Mouse (Mus musculus): Measurements from ENCODE around the gene Ambp. TPM values are rescaled to one million over a fixed set of nuclear protein-coding genes. Genes with fewer than 3 reads are reported as not detected.

Ambp gene
- 4.5 TPM in 1 of 2 replicates, not detected in the other for polyA plus RNA-seq (2012; rRNA removed; ENCODE audit: low replicate concordance)

DNA sequence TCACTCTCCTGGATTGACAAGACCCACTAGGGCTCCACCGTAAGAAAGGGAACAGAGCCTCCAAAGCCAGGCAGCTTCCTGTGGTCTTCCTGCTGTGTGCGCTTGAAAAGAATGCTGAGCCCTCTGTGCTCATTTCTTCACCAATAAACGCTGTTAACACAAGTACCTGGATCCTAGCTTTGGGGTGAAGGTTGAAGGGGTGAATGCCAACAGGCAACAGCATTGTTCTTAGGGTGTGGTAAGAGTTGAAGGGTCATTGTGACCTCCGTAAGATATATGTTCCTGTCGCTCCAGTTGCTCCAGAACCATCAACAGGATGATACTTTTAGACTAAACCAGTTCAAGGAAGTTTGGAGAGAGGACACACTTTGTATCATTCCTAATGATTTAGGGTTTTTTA, at the start of gene Ambp:
Gene Ambp (minus strand): TSS at position 101 of the 400 bp plus-strand sequence.

DNA sequence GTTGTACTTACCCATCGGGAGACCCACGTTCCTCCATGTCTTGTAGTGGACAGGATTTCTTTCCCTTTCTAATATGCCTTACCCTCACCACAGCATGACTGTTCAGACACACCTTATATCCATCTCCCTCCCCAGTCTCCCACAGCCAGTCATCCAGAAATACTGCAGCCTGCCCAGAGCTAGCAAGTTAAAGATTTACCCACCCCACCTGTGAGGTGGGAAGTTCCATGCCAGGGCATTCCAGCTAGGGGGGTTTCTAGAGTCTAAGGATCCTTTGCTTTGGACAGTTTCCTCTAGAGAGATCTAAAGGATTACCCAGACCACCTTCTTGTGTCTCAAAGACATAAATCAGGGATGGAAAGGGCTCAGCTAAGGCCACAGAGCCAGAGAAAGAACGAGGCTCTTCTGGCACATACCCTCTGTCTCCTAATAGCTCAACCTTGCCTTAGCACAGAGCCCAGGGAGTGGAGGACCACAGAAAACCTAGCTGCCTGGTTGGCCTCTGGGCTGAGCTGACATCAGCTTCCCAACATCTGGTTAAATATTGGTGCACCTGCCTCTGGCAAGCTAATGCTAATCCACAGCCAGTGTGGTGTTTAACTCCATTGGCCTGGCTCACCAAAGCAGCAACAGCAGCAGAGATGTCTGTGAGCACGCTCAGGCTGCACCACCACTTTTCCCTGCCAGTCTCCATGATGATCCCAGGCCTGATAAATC, 17.5 kb upstream of the Ambp start, which contains the start of gene Kif12:
Gene Kif12 (minus strand): TSS at position 163 of the 717 bp plus-strand sequence.

Other genes starting within 250 kb of the Ambp start
- gene Zfp618, start 189.2 kb downstream of the Ambp start, polyA plus RNA-seq (2012; rRNA removed; ENCODE audit: low replicate concordance): 1.3 TPM in 2 replicates
- gene Kif12, start 17.3 kb upstream of the Ambp start, polyA plus RNA-seq (2012; rRNA removed; ENCODE audit: low replicate concordance): 0.10 TPM in 1 of 2 replicates, not detected in the other
- gene Col27a1, start 59.2 kb upstream of the Ambp start, polyA plus RNA-seq (2012; rRNA removed; ENCODE audit: low replicate concordance): 10.4 and 15.2 TPM in 2 replicates
- 70.7 and 145 TPM in 2 replicates for gene Orm1, start 189.8 kb upstream of the Ambp start, polyA plus RNA-seq (2012; rRNA removed; ENCODE audit: low replicate concordance)
- 0.50 and 2.1 TPM in 2 replicates for gene Orm3, start 201.4 kb upstream of the Ambp start, polyA plus RNA-seq (2012; rRNA removed; ENCODE audit: low replicate concordance)
- gene Orm2, start 207.7 kb upstream of the Ambp start, polyA plus RNA-seq (2012; rRNA removed; ENCODE audit: low replicate concordance): 1.8 and 3.4 TPM in 2 replicates
- gene Akna, start 248.6 kb upstream of the Ambp start, polyA plus RNA-seq (2012; rRNA removed; ENCODE audit: low replicate concordance): 22.6 and 62.0 TPM in 2 replicates